Mouse (Mus musculus): ENCODE results near the gene Smurf1.

DNA sequence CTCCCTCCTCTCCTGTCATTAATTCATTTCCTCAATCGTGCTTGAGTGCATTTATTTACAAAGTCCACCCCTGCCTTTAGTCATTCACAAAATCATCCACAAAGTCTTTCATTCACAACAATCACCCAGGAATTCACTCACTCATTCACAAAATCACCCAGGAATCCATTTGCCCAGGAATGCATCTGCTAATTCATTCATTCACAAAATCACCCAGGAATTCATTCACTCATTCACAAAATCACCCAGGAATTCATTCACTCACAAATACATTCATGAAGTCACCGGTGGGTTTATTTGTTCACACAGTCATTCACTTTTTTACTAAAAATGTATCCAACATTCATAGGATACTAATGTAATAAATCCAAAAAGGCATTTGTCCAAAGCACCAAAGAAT, 24.4 kb upstream of the Smurf1 start:
- TF ChIP-seq CTCF (IDR thresholded peaks at IDR 0.05; ENCODE audit: low read depth) = no peak
- TF ChIP-seq EP300 (IDR thresholded peaks at IDR 0.05; ENCODE audit: low read depth) = no peak

Measured in liver, embryonic 14.5 days (tissue).